Mouse (Mus musculus): ENCODE measurements around the gene Smim23.
A peak's percentile ranks its signal among the peaks of the same experiment; 100 is the strongest.

DNA sequence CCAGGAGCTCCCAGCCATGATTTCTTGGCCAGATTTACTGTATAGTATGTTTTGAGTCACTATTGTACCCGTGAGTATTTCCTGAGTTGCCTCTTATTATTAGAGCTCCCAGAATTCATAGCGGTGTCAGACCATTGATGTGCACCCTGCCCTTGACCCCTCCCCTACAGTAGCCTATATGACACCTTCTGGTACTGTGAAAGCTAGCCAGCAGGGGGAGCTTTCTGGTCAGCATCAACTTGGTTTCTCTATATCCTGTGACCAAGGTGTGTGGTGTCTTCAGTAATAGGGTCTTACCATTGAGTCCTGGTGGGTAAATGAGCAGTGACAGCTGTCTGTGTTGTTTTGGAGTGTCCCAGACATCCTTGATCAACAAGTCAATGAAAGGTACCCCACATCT lies 18.4 kb downstream of the Smim23 start:
- TF ChIP-seq NRF1 (IDR thresholded peaks at IDR 0.05; ENCODE audit: insufficient read depth, low read depth, low read length, poor library complexity, severe bottlenecking) (no peak), CTCF (IDR thresholded peaks at IDR 0.05 in 2 of 3, conservative IDR thresholded peaks at IDR 0.05 in 1 of 3; ENCODE audit: control insufficient read depth in 1 of 3, insufficient read depth in 1 of 3, low read depth in 2 of 3, low read length in 3 of 3, poor library complexity in 1 of 3, severe bottlenecking in 1 of 3) (peak; percentile 34 to 70 (median 60)), GABPA (IDR thresholded peaks at IDR 0.05; ENCODE audit: low read depth, low read length) (no peak), GATA1 (IDR thresholded peaks at IDR 0.05; ENCODE audit: low read depth, low read length) (no peak), POLR2A (IDR thresholded peaks at IDR 0.05; ENCODE audit: control insufficient read depth in 1 of 2, insufficient read depth in 1 of 2, low read depth in 1 of 2, low read length in 2 of 2, poor library complexity in 1 of 2) (no peak), TAL1 (IDR thresholded peaks at IDR 0.05; ENCODE audit: low read length) (no peak), ETS1 (IDR thresholded peaks at IDR 0.05; ENCODE audit: low read depth, low read length) (no peak)
